Mouse (Mus musculus) CH12.LX (cell line): ENCODE results near the gene Tk1. TPM values are rescaled to one million over a fixed set of nuclear protein-coding genes. Genes with fewer than 3 reads are reported as not detected.
"Not testable (repeated sequence)": the region's sequence is repeated elsewhere in the genome, so short reads cannot be mapped to it uniquely, and the experiment has no call there.

Experiments used
- DNase-seq: peaks from one replicate; pipeline ENCODE4 v3.0.0-alpha.2; 2013; ENCODE audit errors: extremely low read depth
- H3K27ac ChIP-seq: 2 replicates; pipeline ENCODE4 v1.5.1; 2012; ENCODE audit warnings: low read depth, mild to moderate bottlenecking, control low read depth, moderate library complexity; ENCODE audit not compliant: insufficient read depth
- H3K27me3 ChIP-seq: replicated peaks from 2 replicates; pipeline ENCODE3; 2012; ENCODE audit warnings: inconsistent platforms
- H3K36me3 ChIP-seq, 2 experiments: replicated peaks in 1 of 2; 2 replicates each; pipeline versions ENCODE3 to v1.6.1; 2012; ENCODE audit warnings: inconsistent platforms in 1 of 2, low read length in 1 of 2, mild to moderate bottlenecking in 1 of 2, mixed read lengths in 1 of 2, moderate library complexity in 1 of 2; ENCODE audit not compliant: control insufficient read depth in 1 of 2, insufficient read depth in 1 of 2
- H3K4me1 ChIP-seq, 2 experiments: 2 replicates each; pipeline ENCODE4 v1.6.1; 2012; ENCODE audit warnings: inconsistent platforms in 1 of 2, moderate library complexity in 1 of 2; ENCODE audit not compliant: insufficient read depth in 2 of 2, control insufficient read depth in 1 of 2
- H3K4me2 ChIP-seq: 2 replicates; pipeline ENCODE4 v1.6.1; 2012; ENCODE audit warnings: low read depth, mild to moderate bottlenecking, control low read depth; ENCODE audit not compliant: poor library complexity, insufficient read depth, severe bottlenecking
- H3K4me3 ChIP-seq, 3 experiments: fragments of 150-350 bp in 1 of 3; sonication (generic) in 1 of 3; replicated peaks in 1 of 3; 2 replicates each; pipeline versions ENCODE3 to v1.5.1; 2011 to 2012; ENCODE audit warnings: low read depth in 2 of 3, low read length in 2 of 3, mild to moderate bottlenecking in 2 of 3, moderate library complexity in 2 of 3, control low read depth in 1 of 3, improper control_type of control experiment in 1 of 3, inconsistent platforms in 1 of 3, mixed read lengths in 1 of 3; ENCODE audit not compliant: poor library complexity in 1 of 3
- H3K79me2 ChIP-seq: replicated peaks from 2 replicates; pipeline ENCODE4 v1.6.1; 2012; ENCODE audit warnings: mild to moderate bottlenecking, moderate library complexity; ENCODE audit not compliant: control insufficient read depth, poor library complexity, insufficient read depth, severe bottlenecking; ENCODE audit errors: extremely low read depth
- H3K9ac ChIP-seq: 2 replicates; pipeline ENCODE4 v1.6.1; 2012; ENCODE audit warnings: low read depth, mild to moderate bottlenecking, control low read depth, moderate library complexity; ENCODE audit not compliant: insufficient read depth
- H3K9me3 ChIP-seq: replicated peaks from 2 replicates; pipeline ENCODE3; 2012; ENCODE audit warnings: low read length, inconsistent platforms, mixed read lengths
- BHLHE40 ChIP-seq: IDR thresholded peaks from 2 replicates; pipeline ENCODE4 v1.6.1; 2011; ENCODE audit warnings: mild to moderate bottlenecking, low read depth, low read length, improper control_type of control experiment
- CHD1 ChIP-seq: IDR thresholded peaks from 2 replicates; pipeline ENCODE4 v1.6.1; 2012; ENCODE audit warnings: low read depth, low read length, improper control_type of control experiment, inconsistent platforms
- CTCF ChIP-seq, 2 experiments: IDR thresholded peaks in 1 of 2; conservative IDR thresholded peaks in 1 of 2; 2 replicates each; pipeline ENCODE4 v1.5.1; 2011 to 2012; ENCODE audit warnings: low read depth in 2 of 2, low read length in 2 of 2, improper control_type of control experiment in 1 of 2, inconsistent platforms in 1 of 2, mild to moderate bottlenecking in 1 of 2, moderate library complexity in 1 of 2
- EP300 ChIP-seq: IDR thresholded peaks from 2 replicates; pipeline ENCODE4 v1.6.1; 2011; ENCODE audit warnings: low read length, improper control_type of control experiment
- HCFC1 ChIP-seq: IDR thresholded peaks from 2 replicates; pipeline ENCODE4 v1.6.1; 2012; ENCODE audit warnings: low read depth, mild to moderate bottlenecking, inconsistent platforms, low read length, improper control_type of control experiment
- IRF4 ChIP-seq: IDR thresholded peaks from 2 replicates; pipeline ENCODE4 v1.6.1; 2014; ENCODE audit warnings: low read depth, mild to moderate bottlenecking, inconsistent platforms, low read length, improper control_type of control experiment
- KAT2A ChIP-seq: IDR thresholded peaks from 2 replicates; pipeline ENCODE4 v1.6.1; 2012; ENCODE audit warnings: low read length, improper control_type of control experiment, inconsistent platforms; ENCODE audit not compliant: insufficient replicate concordance
- MAZ ChIP-seq: IDR thresholded peaks from 2 replicates; pipeline ENCODE4 v1.6.1; 2012; ENCODE audit warnings: low read depth, mild to moderate bottlenecking, inconsistent platforms, low read length, improper control_type of control experiment, moderate library complexity
- MEF2A ChIP-seq: IDR thresholded peaks from 2 replicates; pipeline ENCODE4 v1.6.1; 2014; ENCODE audit warnings: low read depth, mild to moderate bottlenecking, inconsistent platforms, low read length, improper control_type of control experiment, borderline replicate concordance
- MXI1 ChIP-seq: IDR thresholded peaks from 2 replicates; pipeline ENCODE4 v1.6.1; 2011; ENCODE audit warnings: mild to moderate bottlenecking, low read depth, low read length, improper control_type of control experiment
- MYC ChIP-seq: IDR thresholded peaks from 2 replicates; pipeline ENCODE4 v1.6.1; 2011; ENCODE audit warnings: low read depth, mild to moderate bottlenecking, improper control_type of control experiment, low read length
- NELFE ChIP-seq: IDR thresholded peaks from 2 replicates; pipeline ENCODE4 v1.6.1; 2011; ENCODE audit warnings: low read depth, low read length, improper control_type of control experiment
- NRF1 ChIP-seq: IDR thresholded peaks from 2 replicates; pipeline ENCODE4 v1.6.1; 2014; ENCODE audit warnings: low read depth, mild to moderate bottlenecking, inconsistent platforms, low read length, improper control_type of control experiment, moderate library complexity
- POLR2A ChIP-seq: IDR thresholded peaks from 2 replicates; pipeline ENCODE4 v1.6.1; 2011; ENCODE audit warnings: low read depth, mild to moderate bottlenecking, improper control_type of control experiment, low read length
- RAD21 ChIP-seq: IDR thresholded peaks from 2 replicates; pipeline ENCODE4 v1.6.1; 2011; ENCODE audit warnings: low read depth, mild to moderate bottlenecking, low read length, improper control_type of control experiment, moderate library complexity
- RCOR1 ChIP-seq: conservative IDR thresholded peaks from 2 replicates; pipeline ENCODE4 v1.6.1; 2012; ENCODE audit warnings: low read depth, mild to moderate bottlenecking, inconsistent platforms, low read length, improper control_type of control experiment
- SMC3 ChIP-seq: IDR thresholded peaks from 2 replicates; pipeline ENCODE4 v1.6.1; 2011; ENCODE audit warnings: low read depth, low read length, improper control_type of control experiment
- TBP ChIP-seq: conservative IDR thresholded peaks from 2 replicates; pipeline ENCODE4 v1.6.1; 2011; ENCODE audit warnings: low read depth, low read length, improper control_type of control experiment
- TCF12 ChIP-seq: IDR thresholded peaks from 2 replicates; pipeline ENCODE4 v1.6.1; 2014; ENCODE audit warnings: low read depth, mild to moderate bottlenecking, inconsistent platforms, low read length, improper control_type of control experiment
- UBTF ChIP-seq: IDR thresholded peaks from 2 replicates; pipeline ENCODE4 v1.6.1; 2012; ENCODE audit warnings: low read depth, mild to moderate bottlenecking, inconsistent platforms, low read length, improper control_type of control experiment, moderate library complexity
- USF1 ChIP-seq: IDR thresholded peaks from 2 replicates; pipeline ENCODE4 v1.6.1; 2014; ENCODE audit warnings: low read depth, mild to moderate bottlenecking, inconsistent platforms, low read length, improper control_type of control experiment
- ZKSCAN1 ChIP-seq: IDR thresholded peaks from 2 replicates; pipeline ENCODE4 v1.6.1; 2012; ENCODE audit warnings: low read depth, inconsistent platforms, low read length, improper control_type of control experiment, borderline replicate concordance
- ZNF384 ChIP-seq: IDR thresholded peaks from 2 replicates; pipeline ENCODE4 v1.6.1; 2012; ENCODE audit warnings: low read depth, low read length, improper control_type of control experiment, inconsistent platforms
- dilution Hi-C: fragments of 300-500 bp; cut with MboI; formaldehyde crosslinking; loops from 2 replicates; pipeline ENCODE4 v1.14.3; 2020; ENCODE audit warnings: low sequenced_read_pairs; ENCODE audit not compliant: extremely low pct_unique_long_range_greater_than_20kb, extremely low pct_ligation_motif_present
- in situ Hi-C: fragments of 300-500 bp; cut with MboI; formaldehyde crosslinking; loops from 3 replicates; pipeline ENCODE4 v1.14.3; 2019; ENCODE audit warnings: low sequenced_read_pairs, low pct_ligation_motif_present, low pct_unique_long_range_greater_than_20kb, mixed read lengths
- polyA plus RNA-seq: library from polyadenylated mRNA; unstranded; fragments of >175 nt; gene quantifications from 2 replicates; pipeline ENCODE4 v1.2.1, GENCODE M21; 2012; ENCODE audit warnings: low read depth; ENCODE audit not compliant: insufficient read length
- total RNA-seq, 2 experiments: library from RNA; depleted of rRNA; stranded (reverse); fragments of 300-350 nt in 1 of 2; fragments of >200 nt in 1 of 2; gene quantifications; 2 replicates each; pipeline ENCODE4 v1.2.3; 2012 to 2014

Gene Tk1
- total and polyA plus RNA-seq, 3 experiments = 146 to 235 (median 179) TPM

DNA sequence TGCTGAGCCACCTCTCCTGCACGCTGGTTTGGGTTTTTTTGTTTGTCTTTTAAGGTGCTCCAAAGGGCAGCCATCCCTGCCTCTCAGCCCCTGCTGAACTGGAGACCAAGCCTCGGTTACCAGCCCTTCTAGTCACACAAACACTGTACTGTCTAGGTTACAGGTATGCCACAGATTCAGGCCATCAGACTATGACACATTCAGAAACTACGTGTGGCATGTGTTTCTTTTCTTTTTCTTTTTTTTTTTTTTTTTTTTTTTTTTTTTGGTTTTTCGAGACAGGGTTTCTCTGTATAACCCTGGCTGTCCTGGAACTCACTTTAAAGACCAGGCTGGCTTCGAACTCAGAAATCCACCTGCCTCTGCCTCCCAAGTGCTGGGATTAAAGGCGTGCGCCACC, 37.4 kb downstream of the Tk1 start:
- peaks cover 0 to 39% of the 10 kb centered on the region in 2 experiments for H3K36me3 ChIP-seq
- H3K9me3 ChIP-seq, H3K9ac ChIP-seq, H3K79me2 ChIP-seq, H3K27ac ChIP-seq, H3K4me3 ChIP-seq, in situ Hi-C loops, dilution Hi-C loops, H3K27me3 ChIP-seq, DNase-seq, H3K4me2 ChIP-seq: not testable (repeated sequence)
- TF ChIP-seq ZNF384 = peak; percentile 93
- peak; percentile 29; the same call in 1 of the 2 replicates for TF ChIP-seq BHLHE40
- 0 out of 2 replicates have a peak, but pooled peaks have one; percentile 33 for TF ChIP-seq IRF4
- TF ChIP-seq EP300 = peak; percentile 49
- H3K4me1 ChIP-seq = peaks cover 21 to 51% of the 10 kb centered on the region in 2 experiments

GRCm38 (mm10) chr11:117786294-117786693, 39.6 kb downstream of the Tk1 start:
- H3K4me2 ChIP-seq = no peak overlapping the region
- no peak overlapping the region for H3K9ac ChIP-seq

GRCm38 (mm10) chr11:117783683-117784309, 42.1 kb downstream of the Tk1 start:
- DNase-seq = no peak
- H3K4me3 ChIP-seq = no peak overlapping the region
- peaks cover 0 to 34% of the 10 kb centered on the region in 2 experiments for H3K36me3 ChIP-seq
- no peak overlapping the region for H3K27ac ChIP-seq
- no peaks in the 10 kb centered on the region for H3K9me3 ChIP-seq
- H3K4me1 ChIP-seq = peaks cover 8 to 43% of the 10 kb centered on the region in 2 experiments; a peak in 3 of 4 replicates
- no peak overlapping the region for H3K9ac ChIP-seq
- in situ Hi-C loops (no loop called here), dilution Hi-C loops (no loop called here)
- TF ChIP-seq CTCF (conservative IDR thresholded peaks at IDR 0.05 in 1 of 2, IDR thresholded peaks at IDR 0.05 in 1 of 2; ENCODE audit: low read depth in 2 of 2, low read length in 2 of 2) (no peak), USF1 (no peak), SMC3 (no peak), MAZ (no peak), TBP (no peak), KAT2A (no peak), RCOR1 (no peak), MXI1 (no peak), NELFE (no peak), TCF12 (no peak), CHD1 (no peak), UBTF (no peak), HCFC1 (no peak)
- H3K27me3 ChIP-seq = no peaks in the 10 kb centered on the region
- no peaks in the 10 kb centered on the region for H3K79me2 ChIP-seq
- H3K4me2 ChIP-seq = no peak overlapping the region

More at GRCm38 (mm10) chr11:117786294-117786693, 39.6 kb downstream of the Tk1 start:
- dilution Hi-C loops = no loop called here
- Histone ChIP-seq H3K36me3 (peaks cover 0 to 39% of the 10 kb centered on the region in 2 experiments), H3K27me3 (no peaks in the 10 kb centered on the region), H3K9me3 (no peaks in the 10 kb centered on the region), H3K27ac (no peak overlapping the region), H3K4me1 (peaks cover 12 to 48% of the 10 kb centered on the region in 2 experiments), H3K4me3 (no peak overlapping the region), H3K79me2 (no peaks in the 10 kb centered on the region)
- in situ Hi-C loops = no loop called here
- peak; percentile 89 for DNase-seq
- TF ChIP-seq TCF12 (peak; percentile 16; the same call in 1 of the 2 replicates), RAD21 (peak; percentile 75), ZKSCAN1 (no peak), POLR2A (peak; percentile 41; the same call in 1 of the 2 replicates), RCOR1 (no peak), MYC (peak; percentile 56; the same call in 1 of the 2 replicates), NRF1 (no peak), CTCF (conservative IDR thresholded peaks at IDR 0.05 in 1 of 2, IDR thresholded peaks at IDR 0.05 in 1 of 2; ENCODE audit: low read depth in 2 of 2, low read length in 2 of 2) (peak; percentile 29 to 91; a peak in 3 of 4 replicates), MEF2A (no peak), SMC3 (peak; percentile 91), KAT2A (no peak)
